Mouse (Mus musculus) CH12.LX (cell line): ENCODE results near the gene C130050O18Rik. TPM values are rescaled to one million over a fixed set of nuclear protein-coding genes. Genes with fewer than 3 reads are reported as not detected.

ENCODE experiments used
- DNase-seq: peaks from one replicate; pipeline ENCODE4 v3.0.0-alpha.2; 2013; ENCODE audit errors: extremely low read depth
- H3K27ac ChIP-seq: 2 replicates; pipeline ENCODE4 v1.5.1; 2012; ENCODE audit warnings: low read depth, mild to moderate bottlenecking, control low read depth, moderate library complexity; ENCODE audit not compliant: insufficient read depth
- H3K27me3 ChIP-seq: replicated peaks from 2 replicates; pipeline ENCODE3; 2012; ENCODE audit warnings: inconsistent platforms
- H3K36me3 ChIP-seq, 2 experiments: replicated peaks in 1 of 2; 2 replicates each; pipeline versions ENCODE3 to v1.6.1; 2012; ENCODE audit warnings: inconsistent platforms in 1 of 2, low read length in 1 of 2, mild to moderate bottlenecking in 1 of 2, mixed read lengths in 1 of 2, moderate library complexity in 1 of 2; ENCODE audit not compliant: control insufficient read depth in 1 of 2, insufficient read depth in 1 of 2
- H3K4me1 ChIP-seq, 2 experiments: 2 replicates each; pipeline ENCODE4 v1.6.1; 2012; ENCODE audit warnings: inconsistent platforms in 1 of 2, moderate library complexity in 1 of 2; ENCODE audit not compliant: insufficient read depth in 2 of 2, control insufficient read depth in 1 of 2
- H3K4me2 ChIP-seq: 2 replicates; pipeline ENCODE4 v1.6.1; 2012; ENCODE audit warnings: low read depth, mild to moderate bottlenecking, control low read depth; ENCODE audit not compliant: poor library complexity, insufficient read depth, severe bottlenecking
- H3K4me3 ChIP-seq, 3 experiments: fragments of 150-350 bp in 1 of 3; sonication (generic) in 1 of 3; replicated peaks in 1 of 3; 2 replicates each; pipeline versions ENCODE3 to v1.5.1; 2011 to 2012; ENCODE audit warnings: low read depth in 2 of 3, low read length in 2 of 3, mild to moderate bottlenecking in 2 of 3, moderate library complexity in 2 of 3, control low read depth in 1 of 3, improper control_type of control experiment in 1 of 3, inconsistent platforms in 1 of 3, mixed read lengths in 1 of 3; ENCODE audit not compliant: poor library complexity in 1 of 3
- H3K79me2 ChIP-seq: replicated peaks from 2 replicates; pipeline ENCODE4 v1.6.1; 2012; ENCODE audit warnings: mild to moderate bottlenecking, moderate library complexity; ENCODE audit not compliant: control insufficient read depth, poor library complexity, insufficient read depth, severe bottlenecking; ENCODE audit errors: extremely low read depth
- H3K9ac ChIP-seq: 2 replicates; pipeline ENCODE4 v1.6.1; 2012; ENCODE audit warnings: low read depth, mild to moderate bottlenecking, control low read depth, moderate library complexity; ENCODE audit not compliant: insufficient read depth
- H3K9me3 ChIP-seq: replicated peaks from 2 replicates; pipeline ENCODE3; 2012; ENCODE audit warnings: low read length, inconsistent platforms, mixed read lengths
- BHLHE40 ChIP-seq: IDR thresholded peaks from 2 replicates; pipeline ENCODE4 v1.6.1; 2011; ENCODE audit warnings: mild to moderate bottlenecking, low read depth, low read length, improper control_type of control experiment
- CHD1 ChIP-seq: IDR thresholded peaks from 2 replicates; pipeline ENCODE4 v1.6.1; 2012; ENCODE audit warnings: low read depth, low read length, improper control_type of control experiment, inconsistent platforms
- CHD2 ChIP-seq: IDR thresholded peaks from 2 replicates; pipeline ENCODE4 v1.6.1; 2011; ENCODE audit warnings: low read length, improper control_type of control experiment
- CTCF ChIP-seq, 2 experiments: IDR thresholded peaks in 1 of 2; conservative IDR thresholded peaks in 1 of 2; 2 replicates each; pipeline ENCODE4 v1.5.1; 2011 to 2012; ENCODE audit warnings: low read depth in 2 of 2, low read length in 2 of 2, improper control_type of control experiment in 1 of 2, inconsistent platforms in 1 of 2, mild to moderate bottlenecking in 1 of 2, moderate library complexity in 1 of 2
- E2F4 ChIP-seq: IDR thresholded peaks from 2 replicates; pipeline ENCODE4 v1.6.1; 2011; ENCODE audit warnings: low read depth, low read length, improper control_type of control experiment; ENCODE audit not compliant: insufficient replicate concordance
- ELF1 ChIP-seq: IDR thresholded peaks from 2 replicates; pipeline ENCODE4 v1.6.1; 2014; ENCODE audit warnings: low read depth, mild to moderate bottlenecking, inconsistent platforms, low read length, improper control_type of control experiment
- EP300 ChIP-seq: IDR thresholded peaks from 2 replicates; pipeline ENCODE4 v1.6.1; 2011; ENCODE audit warnings: low read length, improper control_type of control experiment
- ETS1 ChIP-seq: conservative IDR thresholded peaks from 2 replicates; pipeline ENCODE4 v1.6.1; 2012; ENCODE audit warnings: low read depth, mild to moderate bottlenecking, inconsistent platforms, low read length, improper control_type of control experiment, moderate library complexity
- GABPA ChIP-seq: IDR thresholded peaks from 2 replicates; pipeline ENCODE4 v1.6.1; 2012; ENCODE audit warnings: low read depth, low read length, improper control_type of control experiment, inconsistent platforms; ENCODE audit not compliant: insufficient replicate concordance
- JUN ChIP-seq: IDR thresholded peaks from 2 replicates; pipeline ENCODE4 v1.6.1; 2011; ENCODE audit warnings: low read depth, mild to moderate bottlenecking, low read length, improper control_type of control experiment, moderate library complexity; ENCODE audit not compliant: insufficient read depth
- JUND ChIP-seq: conservative IDR thresholded peaks from 2 replicates; pipeline ENCODE4 v1.6.1; 2011; ENCODE audit warnings: low read depth, low read length, improper control_type of control experiment
- KAT2A ChIP-seq: IDR thresholded peaks from 2 replicates; pipeline ENCODE4 v1.6.1; 2012; ENCODE audit warnings: low read length, improper control_type of control experiment, inconsistent platforms; ENCODE audit not compliant: insufficient replicate concordance
- MAX ChIP-seq: IDR thresholded peaks from 2 replicates; pipeline ENCODE4 v1.6.1; 2011; ENCODE audit warnings: low read length, improper control_type of control experiment
- MAZ ChIP-seq: IDR thresholded peaks from 2 replicates; pipeline ENCODE4 v1.6.1; 2012; ENCODE audit warnings: low read depth, mild to moderate bottlenecking, inconsistent platforms, low read length, improper control_type of control experiment, moderate library complexity
- MXI1 ChIP-seq: IDR thresholded peaks from 2 replicates; pipeline ENCODE4 v1.6.1; 2011; ENCODE audit warnings: mild to moderate bottlenecking, low read depth, low read length, improper control_type of control experiment
- MYC ChIP-seq: IDR thresholded peaks from 2 replicates; pipeline ENCODE4 v1.6.1; 2011; ENCODE audit warnings: low read depth, mild to moderate bottlenecking, improper control_type of control experiment, low read length
- NELFE ChIP-seq: IDR thresholded peaks from 2 replicates; pipeline ENCODE4 v1.6.1; 2011; ENCODE audit warnings: low read depth, low read length, improper control_type of control experiment
- PAX5 ChIP-seq: IDR thresholded peaks from 2 replicates; pipeline ENCODE4 v1.6.1; 2012; ENCODE audit warnings: low read length, inconsistent platforms, mixed read lengths
- POLR2A ChIP-seq: IDR thresholded peaks from 2 replicates; pipeline ENCODE4 v1.6.1; 2011; ENCODE audit warnings: low read depth, mild to moderate bottlenecking, improper control_type of control experiment, low read length
- POLR2AphosphoS2 ChIP-seq: IDR thresholded peaks from 2 replicates; pipeline ENCODE4 v1.6.1; 2011; ENCODE audit warnings: low read depth, low read length, improper control_type of control experiment
- SMC3 ChIP-seq: IDR thresholded peaks from 2 replicates; pipeline ENCODE4 v1.6.1; 2011; ENCODE audit warnings: low read depth, low read length, improper control_type of control experiment
- TBP ChIP-seq: conservative IDR thresholded peaks from 2 replicates; pipeline ENCODE4 v1.6.1; 2011; ENCODE audit warnings: low read depth, low read length, improper control_type of control experiment
- TCF12 ChIP-seq: IDR thresholded peaks from 2 replicates; pipeline ENCODE4 v1.6.1; 2014; ENCODE audit warnings: low read depth, mild to moderate bottlenecking, inconsistent platforms, low read length, improper control_type of control experiment
- UBTF ChIP-seq: IDR thresholded peaks from 2 replicates; pipeline ENCODE4 v1.6.1; 2012; ENCODE audit warnings: low read depth, mild to moderate bottlenecking, inconsistent platforms, low read length, improper control_type of control experiment, moderate library complexity
- USF1 ChIP-seq: IDR thresholded peaks from 2 replicates; pipeline ENCODE4 v1.6.1; 2014; ENCODE audit warnings: low read depth, mild to moderate bottlenecking, inconsistent platforms, low read length, improper control_type of control experiment
- ZC3H11A ChIP-seq: IDR thresholded peaks from 2 replicates; pipeline ENCODE4 v1.6.1; 2012; ENCODE audit warnings: low read depth, mild to moderate bottlenecking, inconsistent platforms, low read length, improper control_type of control experiment
- ZKSCAN1 ChIP-seq: IDR thresholded peaks from 2 replicates; pipeline ENCODE4 v1.6.1; 2012; ENCODE audit warnings: low read depth, inconsistent platforms, low read length, improper control_type of control experiment, borderline replicate concordance
- ZMIZ1 ChIP-seq: IDR thresholded peaks from 2 replicates; pipeline ENCODE4 v1.6.1; 2012; ENCODE audit warnings: low read depth, mild to moderate bottlenecking, inconsistent platforms, low read length, improper control_type of control experiment
- ZNF384 ChIP-seq: IDR thresholded peaks from 2 replicates; pipeline ENCODE4 v1.6.1; 2012; ENCODE audit warnings: low read depth, low read length, improper control_type of control experiment, inconsistent platforms
- dilution Hi-C: fragments of 300-500 bp; cut with MboI; formaldehyde crosslinking; loops from 2 replicates; pipeline ENCODE4 v1.14.3; 2020; ENCODE audit warnings: low sequenced_read_pairs; ENCODE audit not compliant: extremely low pct_unique_long_range_greater_than_20kb, extremely low pct_ligation_motif_present
- in situ Hi-C: fragments of 300-500 bp; cut with MboI; formaldehyde crosslinking; loops from 3 replicates; pipeline ENCODE4 v1.14.3; 2019; ENCODE audit warnings: low sequenced_read_pairs, low pct_ligation_motif_present, low pct_unique_long_range_greater_than_20kb, mixed read lengths
- polyA plus RNA-seq: library from polyadenylated mRNA; unstranded; fragments of >175 nt; gene quantifications from 2 replicates; pipeline ENCODE4 v1.2.1, GENCODE M21; 2012; ENCODE audit warnings: low read depth; ENCODE audit not compliant: insufficient read length
- total RNA-seq, 2 experiments: library from RNA; depleted of rRNA; stranded (reverse); fragments of 300-350 nt in 1 of 2; fragments of >200 nt in 1 of 2; gene quantifications; 2 replicates each; pipeline ENCODE4 v1.2.3; 2012 to 2014

The C130050O18Rik gene
- total and polyA plus RNA-seq, 3 experiments = 0.54 TPM; not detected in 2

DNA sequence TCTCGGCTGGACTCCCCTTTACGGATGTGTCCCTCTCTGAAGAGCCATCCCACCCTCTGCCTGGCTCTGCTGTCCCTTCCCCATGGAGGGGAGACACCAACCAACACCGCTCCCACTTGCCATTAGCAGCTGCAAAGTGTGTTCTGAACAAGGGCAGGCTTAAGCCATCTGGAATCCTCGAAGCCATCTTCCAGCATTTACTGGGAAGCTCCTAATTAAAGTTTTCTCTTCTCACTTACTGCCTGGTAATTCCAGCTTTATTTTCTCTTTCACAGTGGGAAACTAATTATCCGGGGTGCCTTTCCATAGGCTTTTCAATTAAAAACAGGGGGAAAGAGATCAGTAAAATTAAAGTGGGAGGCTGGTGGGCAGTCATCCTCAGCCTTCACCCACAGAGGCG, 27.3 kb downstream of the C130050O18Rik start:
- no peaks in the 10 kb centered on the region for H3K27me3 ChIP-seq
- TF ChIP-seq MAX = no peak
- no peak for TF ChIP-seq UBTF
- TF ChIP-seq POLR2A = no peak
- TF ChIP-seq ZNF384 = no peak
- no peak for TF ChIP-seq ZKSCAN1
- no peak for TF ChIP-seq SMC3
- TF ChIP-seq CHD1 = no peak
- TF ChIP-seq PAX5 = no peak
- no peak for TF ChIP-seq KAT2A
- no peak for TF ChIP-seq JUND
- TF ChIP-seq GABPA = no peak
- no peak for TF ChIP-seq USF1
- no peak for TF ChIP-seq MAZ
- TF ChIP-seq TCF12 = no peak
- TF ChIP-seq TBP = no peak
- TF ChIP-seq ETS1 = no peak
- TF ChIP-seq E2F4 = no peak
- TF ChIP-seq ELF1 = no peak
- TF ChIP-seq ZMIZ1 = no peak
- DNase-seq = no peak
- H3K9me3 ChIP-seq = no peaks in the 10 kb centered on the region
- dilution Hi-C loops (no loop called here), in situ Hi-C loops (no loop called here)
- H3K36me3 ChIP-seq = peaks cover 0 to 74% of the 10 kb centered on the region in 2 experiments
- peaks cover 0 to 10% of the 10 kb centered on the region in 2 experiments; a peak in 2 of 4 replicates for H3K4me1 ChIP-seq
- no peak overlapping the region for H3K9ac ChIP-seq
- no peak overlapping the region for H3K27ac ChIP-seq
- no peak overlapping the region for H3K4me2 ChIP-seq
- no peak overlapping the region for H3K4me3 ChIP-seq
- H3K79me2 ChIP-seq = no peaks in the 10 kb centered on the region

DNA sequence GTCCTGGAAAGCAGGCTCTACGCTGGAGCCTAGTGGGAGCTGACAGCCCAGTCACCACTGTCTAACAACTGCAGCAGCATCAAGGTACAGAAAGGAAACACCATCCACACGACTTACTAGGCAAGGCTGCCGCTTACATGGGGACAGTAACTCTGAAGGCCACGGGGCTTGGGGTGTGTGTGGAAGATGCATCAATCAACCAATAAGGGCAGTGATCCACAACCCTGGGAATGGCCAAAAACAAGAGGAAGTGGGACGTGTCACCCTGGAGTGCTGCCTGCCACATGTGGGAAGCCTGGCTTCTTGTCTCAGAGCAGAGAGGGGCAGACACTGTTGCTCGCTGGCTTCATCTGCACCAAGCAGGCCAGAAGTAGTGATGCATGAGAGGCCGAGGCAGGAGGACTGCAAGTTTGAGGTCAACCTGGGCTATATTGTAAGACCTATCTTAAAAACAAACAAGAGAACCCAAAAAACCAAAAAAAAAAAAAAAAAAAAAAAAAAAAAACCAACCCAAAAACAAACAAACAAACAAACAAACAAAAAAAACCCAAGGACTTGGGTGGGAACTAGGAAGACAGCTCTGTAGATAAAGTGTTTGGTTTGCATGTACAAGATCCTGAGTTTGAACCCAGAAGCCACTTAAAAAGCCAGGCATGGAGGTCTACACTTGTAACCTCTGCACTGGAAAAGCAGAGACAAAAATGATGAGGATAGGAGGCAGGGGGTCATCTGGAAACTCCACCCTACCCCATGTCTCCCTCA, 27.8 kb downstream of the C130050O18Rik start:
- dilution Hi-C loops = no loop called here
- TF ChIP-seq UBTF (no peak), POLR2A (no peak), KAT2A (no peak), MXI1 (no peak), SMC3 (no peak), TCF12 (no peak), E2F4 (no peak), POLR2AphosphoS2 (no peak), CHD2 (no peak), BHLHE40 (no peak), MAZ (no peak), EP300 (no peak), ZC3H11A (no peak), NELFE (no peak), CTCF (conservative IDR thresholded peaks at IDR 0.05 in 1 of 2, IDR thresholded peaks at IDR 0.05 in 1 of 2; ENCODE audit: low read depth in 2 of 2, low read length in 2 of 2) (no peak), JUN (no peak), MAX (no peak), MYC (no peak)
- Histone ChIP-seq H3K9me3 (no peaks in the 10 kb centered on the region), H3K4me2 (no peak overlapping the region), H3K36me3 (peaks cover 0 to 73% of the 10 kb centered on the region in 2 experiments), H3K9ac (no peak overlapping the region), H3K79me2 (no peaks in the 10 kb centered on the region), H3K27me3 (no peaks in the 10 kb centered on the region), H3K27ac (no peak overlapping the region), H3K4me1 (peaks cover 0 to 10% of the 10 kb centered on the region in 2 experiments; a peak in 2 of 4 replicates), H3K4me3 (no peak overlapping the region)
- DNase-seq = no peak
- in situ Hi-C loops = no loop called here
